Mouse (Mus musculus): Measurements from ENCODE around the gene Tmub2. TPM values are rescaled to one million over a fixed set of nuclear protein-coding genes. Genes with fewer than 3 reads are reported as not detected.

Gene Tmub2
- polyA plus RNA-seq, 1 experiment from 2014 or later = 79.6 TPM

Other genes with a start within 250 kb of the Tmub2 start
- gene Cd300lg, start 243.4 kb upstream of the Tmub2 start, polyA plus RNA-seq (2015; fragmentation: Nextera tagmentation; extraction: Ambion mirVana) = 0.45 and 0.65 TPM in 2 replicates
- 25.8 and 26.5 TPM in 2 replicates for gene Mpp2, start 196.4 kb upstream of the Tmub2 start, polyA plus RNA-seq (2015; fragmentation: Nextera tagmentation; extraction: Ambion mirVana)
- gene Ppy, start 183.6 kb upstream of the Tmub2 start, polyA plus RNA-seq (2015; fragmentation: Nextera tagmentation; extraction: Ambion mirVana) = not detected in 2 replicates
- not detected in 2 replicates for gene Pyy, start 177.1 kb upstream of the Tmub2 start, polyA plus RNA-seq (2015; fragmentation: Nextera tagmentation; extraction: Ambion mirVana)
- not detected in 2 replicates for gene Nags, start 139.4 kb upstream of the Tmub2 start, polyA plus RNA-seq (2015; fragmentation: Nextera tagmentation; extraction: Ambion mirVana)
- gene Tmem101, start 128.5 kb upstream of the Tmub2 start, polyA plus RNA-seq (2015; fragmentation: Nextera tagmentation; extraction: Ambion mirVana) = 32.4 and 40.4 TPM in 2 replicates
- gene Lsm12, start 99.6 kb upstream of the Tmub2 start, polyA plus RNA-seq (2015; fragmentation: Nextera tagmentation; extraction: Ambion mirVana) = 112 and 116 TPM in 2 replicates
- 29.1 and 31.6 TPM in 2 replicates for gene G6pc3, start 95.3 kb upstream of the Tmub2 start, polyA plus RNA-seq (2015; fragmentation: Nextera tagmentation; extraction: Ambion mirVana)
- 84.4 and 88.7 TPM in 2 replicates for gene Hdac5, start 54.8 kb upstream of the Tmub2 start, polyA plus RNA-seq (2015; fragmentation: Nextera tagmentation; extraction: Ambion mirVana)
- gene BC030867, start 36.0 kb upstream of the Tmub2 start, polyA plus RNA-seq (2015; fragmentation: Nextera tagmentation; extraction: Ambion mirVana) = 1.9 and 3.7 TPM in 2 replicates
- not detected in 2 replicates for gene Asb16, start 16.2 kb upstream of the Tmub2 start, polyA plus RNA-seq (2015; fragmentation: Nextera tagmentation; extraction: Ambion mirVana)
- 26.7 and 30.6 TPM in 2 replicates for gene Atxn7l3, start 11.7 kb downstream of the Tmub2 start, polyA plus RNA-seq (2015; fragmentation: Nextera tagmentation; extraction: Ambion mirVana)
- 78.2 and 83.9 TPM in 2 replicates for gene Ubtf, start 34.8 kb downstream of the Tmub2 start, polyA plus RNA-seq (2015; fragmentation: Nextera tagmentation; extraction: Ambion mirVana)
- 4.2 and 4.9 TPM in 2 replicates for gene Slc4a1, start 81.3 kb downstream of the Tmub2 start, polyA plus RNA-seq (2015; fragmentation: Nextera tagmentation; extraction: Ambion mirVana)
- gene Rundc3a, start 108.5 kb downstream of the Tmub2 start, polyA plus RNA-seq (2015; fragmentation: Nextera tagmentation; extraction: Ambion mirVana) = 156 and 161 TPM in 2 replicates
- 154 TPM in 2 replicates for gene Slc25a39, start 123.0 kb downstream of the Tmub2 start, polyA plus RNA-seq (2015; fragmentation: Nextera tagmentation; extraction: Ambion mirVana)
- gene Grn, start 145.4 kb downstream of the Tmub2 start, polyA plus RNA-seq (2015; fragmentation: Nextera tagmentation; extraction: Ambion mirVana) = 83.3 and 88.6 TPM in 2 replicates
- gene Fam171a2, start 162.8 kb downstream of the Tmub2 start, polyA plus RNA-seq (2015; fragmentation: Nextera tagmentation; extraction: Ambion mirVana) = 20.3 and 21.6 TPM in 2 replicates
- 5.7 and 6.2 TPM in 2 replicates for gene Itga2b, start 185.2 kb downstream of the Tmub2 start, polyA plus RNA-seq (2015; fragmentation: Nextera tagmentation; extraction: Ambion mirVana)

All from neural tube, embryonic 13.5 days (tissue).